Mouse (Mus musculus) liver, embryonic 12.5 days (tissue): ENCODE measurements around the gene Slc7a10. TPM values are rescaled to one million over a fixed set of nuclear protein-coding genes. Genes with fewer than 3 reads are reported as not detected.
"Not testable (repeated sequence)": the region's sequence is repeated elsewhere in the genome, so short reads cannot be mapped to it uniquely, and the experiment has no call there.

Experiments used
- ATAC-seq: fragments of 200-750 bp; cut with Nextera tagmentation; 2 replicates; pipeline ENCODE4 v1.8.0; 2017; ENCODE audit warnings: moderate number of reproducible peaks, mild to moderate bottlenecking, moderate library complexity
- H3K27ac ChIP-seq: fragments of 300-500 bp; sonication (generic); 2 replicates; pipeline ENCODE4 v1.5.1; 2016; ENCODE audit warnings: mild to moderate bottlenecking
- H3K27me3 ChIP-seq: fragments of 300-500 bp; sonication (generic); replicated peaks from 2 replicates; pipeline ENCODE4 v1.6.1; 2016; ENCODE audit warnings: mild to moderate bottlenecking, moderate library complexity
- H3K36me3 ChIP-seq: fragments of 300-500 bp; sonication (generic); 2 replicates; pipeline ENCODE4 v1.6.1; 2016; ENCODE audit warnings: mild to moderate bottlenecking, moderate library complexity
- H3K4me1 ChIP-seq: fragments of 300-500 bp; sonication (generic); 2 replicates; pipeline ENCODE4 v1.6.1; 2016
- H3K4me2 ChIP-seq: fragments of 300-500 bp; sonication (generic); 2 replicates; pipeline ENCODE4 v1.6.1; 2016; ENCODE audit warnings: mild to moderate bottlenecking, moderate library complexity
- H3K4me3 ChIP-seq: fragments of 300-500 bp; sonication (generic); 2 replicates; pipeline ENCODE4 v1.5.1; 2016; ENCODE audit warnings: mild to moderate bottlenecking, moderate library complexity
- H3K9ac ChIP-seq: fragments of 300-500 bp; sonication (generic); 2 replicates; pipeline ENCODE4 v1.6.1; 2016; ENCODE audit warnings: mild to moderate bottlenecking, moderate library complexity
- H3K9me3 ChIP-seq: fragments of 300-500 bp; sonication (generic); replicated peaks from 2 replicates; pipeline ENCODE4 v1.6.1; 2016; ENCODE audit warnings: mild to moderate bottlenecking, moderate library complexity
- WGBS: fragments of 180-500 bp; shearing (Covaris S2); methylation state at CpG from one replicate; pipeline ENCODE4 v1.1.7; 2016; ENCODE audit not compliant: insufficient replicate concordance; 5-methylcytosine and 5-hydroxymethylcytosine counted together
- polyA plus RNA-seq: library from polyadenylated mRNA; unstranded; fragments of >200 nt; fragmentation: Nextera tagmentation; extraction: Ambion mirVana; gene quantifications from 2 replicates; pipeline ENCODE4 v1.2.1, GENCODE M21; 2016

Slc7a10 gene
- polyA plus RNA-seq, 1 experiment from 2014 or later: 1.4 TPM

DNA sequence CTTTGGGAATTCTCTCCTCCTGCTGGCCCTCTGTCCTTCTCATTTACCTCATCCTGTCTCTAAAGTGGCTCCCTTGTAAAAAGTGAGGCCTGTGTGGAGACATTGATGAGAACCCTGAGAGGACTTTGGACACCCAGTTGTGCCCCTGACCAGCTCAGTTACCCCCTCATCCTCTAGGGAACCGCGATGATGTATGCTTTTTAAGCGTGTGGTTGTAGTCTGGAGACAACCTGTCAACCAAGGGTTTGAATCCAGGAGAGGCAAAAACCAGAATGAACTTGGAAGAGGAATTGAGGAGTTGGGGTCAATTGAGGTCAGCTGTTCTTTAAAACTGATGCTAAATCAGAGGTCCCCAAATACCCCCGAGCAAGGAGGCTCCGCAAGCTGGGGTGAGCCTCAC lies 29.5 kb downstream of the Slc7a10 start:
- 38% methylated on average over 5 of the region's 5 CpGs for WGBS
- Histone ChIP-seq H3K4me2 (peak overlapping the region; percentile 58), H3K27me3 (peaks cover 75% of the 10 kb centered on the region), H3K9me3 (no peaks in the 10 kb centered on the region), H3K27ac (no peak overlapping the region), H3K9ac (no peak overlapping the region), H3K36me3 (no peaks in the 10 kb centered on the region), H3K4me3 (peak overlapping the region; percentile 54; the same call in 1 of the 2 replicates), H3K4me1 (0 out of 2 replicates have a peak, but pooled peaks cover 4% of the 10 kb centered on the region)
- no peak for ATAC-seq

DNA sequence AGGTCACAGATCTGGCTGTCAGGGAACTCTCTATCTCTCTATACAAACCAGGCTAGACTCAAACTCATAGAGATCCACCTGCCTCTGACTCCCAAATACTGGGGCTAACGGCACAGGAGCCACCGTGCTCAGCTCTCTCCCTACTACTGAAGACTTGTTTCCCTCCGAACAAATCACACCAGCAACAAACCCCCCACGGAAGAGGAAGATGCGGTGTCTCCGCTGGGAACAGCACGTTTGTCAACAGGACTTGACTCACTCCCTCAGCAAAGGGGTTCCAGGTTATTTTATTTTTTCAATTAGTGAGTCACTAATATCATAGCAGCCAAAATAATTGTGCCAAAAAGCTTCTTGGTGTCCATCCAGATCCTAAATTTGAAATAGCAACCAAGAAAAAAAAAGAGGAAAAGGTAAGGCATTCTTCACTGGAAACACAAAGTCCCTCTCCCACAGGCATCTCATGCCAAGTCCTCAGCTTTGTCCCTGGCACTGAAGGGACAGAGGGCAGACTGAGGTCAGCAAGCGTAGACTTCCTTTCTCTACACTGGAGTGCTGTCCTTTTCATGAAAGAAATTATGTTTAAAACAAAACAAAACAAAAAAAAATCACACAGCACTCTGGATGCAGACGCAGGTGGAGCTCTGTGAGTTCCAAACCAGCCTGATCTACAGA lies 34.6 kb downstream of the Slc7a10 start:
- Histone ChIP-seq H3K9me3 (no peaks in the 10 kb centered on the region), H3K4me3 (no peak overlapping the region), H3K4me1 (no peaks in the 10 kb centered on the region), H3K27ac (no peak overlapping the region), H3K27me3 (peaks cover 31% of the 10 kb centered on the region), H3K4me2 (no peak overlapping the region), H3K9ac (no peak overlapping the region), H3K36me3 (no peaks in the 10 kb centered on the region)
- ATAC-seq: no peak
- WGBS: 62% methylated on average over 9 of the region's 9 CpGs

DNA sequence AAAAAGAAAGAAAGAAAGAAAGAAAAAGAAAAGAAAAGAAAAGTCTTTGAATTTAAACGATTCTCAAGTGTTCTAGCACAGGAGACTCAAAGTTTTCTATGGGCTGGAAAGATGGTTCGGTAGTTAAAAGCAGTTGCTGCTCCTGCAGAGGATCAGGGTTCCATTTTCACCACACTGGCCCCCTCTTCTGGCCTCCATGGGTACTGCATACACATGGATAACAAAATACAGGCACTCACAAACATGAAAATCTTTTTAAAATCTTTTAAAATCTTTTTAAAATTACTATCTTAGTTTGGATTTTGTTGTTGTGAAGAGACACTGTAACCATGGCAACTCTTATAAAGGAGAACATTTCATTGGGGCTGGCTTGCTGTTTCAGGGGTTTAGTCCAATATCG lies 44.1 kb downstream of the Slc7a10 start:
- 68% methylated on average over 3 of the region's 3 CpGs for WGBS
- Histone ChIP-seq H3K27ac (no peak overlapping the region), H3K36me3 (no peaks in the 10 kb centered on the region), H3K9me3 (peaks cover 5% of the 10 kb centered on the region), H3K9ac (no peak overlapping the region), H3K4me3 (no peak overlapping the region), H3K4me2 (no peak overlapping the region), H3K4me1 (peaks cover 12% of the 10 kb centered on the region), H3K27me3 (no peaks in the 10 kb centered on the region)
- ATAC-seq: no peak

DNA sequence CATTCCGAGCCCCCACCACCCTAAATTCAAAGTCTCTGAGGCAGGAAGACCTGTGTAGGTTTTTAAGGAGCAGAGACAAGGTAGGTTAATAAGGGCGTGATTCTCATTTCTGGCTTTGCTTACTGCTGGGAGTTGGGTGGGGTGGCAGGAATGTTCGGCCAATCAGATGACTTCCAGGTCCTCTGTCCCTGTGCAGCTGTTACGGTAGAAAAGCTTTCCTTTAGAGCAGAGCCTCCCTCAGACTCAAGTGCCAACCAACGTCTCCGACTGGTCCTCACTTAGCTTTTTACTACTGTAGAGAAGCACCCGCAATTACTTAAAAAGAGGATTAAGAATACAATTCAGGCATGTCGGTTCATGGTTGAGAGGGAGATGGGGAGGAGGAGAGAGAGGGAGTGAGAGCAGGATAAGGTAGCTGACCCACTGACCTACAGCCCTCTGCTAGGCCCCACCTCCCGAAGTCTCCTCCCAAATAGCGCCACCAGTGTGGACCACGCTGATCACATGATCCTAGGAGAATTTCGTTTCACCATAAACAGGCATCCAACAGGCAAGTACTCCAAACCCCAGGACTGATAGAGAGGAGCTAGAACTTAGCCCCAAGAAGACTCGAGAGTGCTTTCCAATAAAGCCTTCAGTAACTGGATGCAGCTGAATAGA lies 46.7 kb downstream of the Slc7a10 start:
- peaks cover 5% of the 10 kb centered on the region for H3K9me3 ChIP-seq
- no peaks in the 10 kb centered on the region for H3K36me3 ChIP-seq
- H3K4me2 ChIP-seq: no peak overlapping the region; the same call in 1 of the 2 replicates
- H3K27ac ChIP-seq: no peak overlapping the region
- no peak overlapping the region for H3K9ac ChIP-seq
- H3K4me1 ChIP-seq: peaks cover 18% of the 10 kb centered on the region
- ATAC-seq: no peak
- H3K4me3 ChIP-seq: no peak overlapping the region
- H3K27me3 ChIP-seq: no peaks in the 10 kb centered on the region
- 64% methylated on average over 13 of the region's 13 CpGs for WGBS

DNA sequence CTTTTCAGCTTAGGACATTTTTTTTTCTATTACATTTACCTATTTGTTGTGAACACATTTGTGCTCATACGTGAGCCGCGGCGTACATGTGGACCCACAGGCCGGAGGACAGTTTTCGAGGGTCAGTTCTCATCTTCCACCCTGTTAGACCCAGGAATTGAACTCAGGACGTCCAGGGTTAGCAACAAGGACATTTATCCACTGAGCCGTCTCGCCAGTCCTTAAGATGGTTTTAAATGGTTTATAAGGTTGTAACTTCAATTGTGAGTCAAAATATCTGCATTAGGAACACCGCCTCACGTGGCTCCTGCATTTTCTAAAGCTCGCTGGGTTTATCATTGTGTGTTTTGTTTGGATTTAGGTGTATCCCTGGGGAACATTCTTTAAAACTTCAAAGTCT lies 47.7 kb downstream of the Slc7a10 start:
- H3K9me3 ChIP-seq: peaks cover 5% of the 10 kb centered on the region
- peak overlapping the region; percentile 82 for H3K4me2 ChIP-seq
- peak overlapping the region; percentile 74 for H3K4me3 ChIP-seq
- H3K4me1 ChIP-seq: peaks cover 18% of the 10 kb centered on the region
- ATAC-seq: no peak
- no peak overlapping the region for H3K27ac ChIP-seq
- H3K27me3 ChIP-seq: no peaks in the 10 kb centered on the region
- WGBS: 55% methylated on average over 12 of the region's 12 CpGs
- peak overlapping the region; percentile 74; the same call in 1 of the 2 replicates for H3K9ac ChIP-seq
- H3K36me3 ChIP-seq: no peaks in the 10 kb centered on the region

DNA sequence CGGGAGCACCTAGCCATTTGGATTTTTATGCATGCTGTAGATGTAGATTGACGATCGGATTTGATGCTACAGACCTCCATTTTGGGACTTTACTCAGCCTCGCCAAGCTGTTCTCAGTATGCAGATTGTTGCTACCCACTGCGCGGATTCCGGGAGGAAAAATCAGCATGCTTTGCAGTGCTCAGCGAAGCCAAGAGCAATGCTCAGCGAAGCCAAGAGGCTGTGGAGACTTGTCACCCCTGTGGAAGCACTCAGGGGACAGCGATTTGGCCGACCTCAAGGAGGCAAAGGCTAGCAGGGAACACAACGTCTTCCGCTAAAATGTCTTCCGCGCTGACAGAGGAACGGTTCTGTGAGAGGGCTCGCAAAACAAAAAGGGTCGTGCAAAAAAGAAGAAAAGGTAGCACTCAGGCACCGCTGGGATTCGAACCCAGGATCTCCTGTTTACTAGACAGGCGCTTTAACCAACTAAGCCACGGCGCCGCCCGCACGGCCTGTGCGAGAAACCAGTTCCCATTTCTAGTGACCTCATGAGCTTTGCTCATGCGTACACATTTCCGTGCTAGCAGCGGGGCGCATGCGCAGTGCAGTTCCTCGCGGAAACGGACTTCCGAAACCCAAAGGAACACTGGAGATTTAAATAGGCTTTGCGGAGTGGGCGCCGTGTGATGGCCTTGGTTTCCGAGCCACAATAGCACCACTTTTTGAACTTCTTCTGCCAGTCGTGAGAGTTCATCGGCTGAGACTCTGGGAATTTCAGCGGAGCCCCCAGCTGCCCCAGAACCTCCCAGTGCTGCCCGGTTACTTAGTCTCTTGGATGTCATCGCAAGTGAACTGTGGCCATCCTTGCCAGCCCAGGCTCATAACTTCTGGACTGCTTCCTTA lies 48.4 kb downstream of the Slc7a10 start:
- Histone ChIP-seq H3K4me2 (peak overlapping the region; percentile 82), H3K36me3 (no peaks in the 10 kb centered on the region), H3K4me3 (peak overlapping the region; percentile 74), H3K9me3 (peaks cover 5% of the 10 kb centered on the region), H3K9ac (peak overlapping the region; percentile 74), H3K27ac (peak overlapping the region; percentile 81), H3K4me1 (peaks cover 18% of the 10 kb centered on the region), H3K27me3 (no peaks in the 10 kb centered on the region)
- ATAC-seq: peak; percentile 88
- WGBS: 1% methylated on average over 45 of the region's 45 CpGs

DNA sequence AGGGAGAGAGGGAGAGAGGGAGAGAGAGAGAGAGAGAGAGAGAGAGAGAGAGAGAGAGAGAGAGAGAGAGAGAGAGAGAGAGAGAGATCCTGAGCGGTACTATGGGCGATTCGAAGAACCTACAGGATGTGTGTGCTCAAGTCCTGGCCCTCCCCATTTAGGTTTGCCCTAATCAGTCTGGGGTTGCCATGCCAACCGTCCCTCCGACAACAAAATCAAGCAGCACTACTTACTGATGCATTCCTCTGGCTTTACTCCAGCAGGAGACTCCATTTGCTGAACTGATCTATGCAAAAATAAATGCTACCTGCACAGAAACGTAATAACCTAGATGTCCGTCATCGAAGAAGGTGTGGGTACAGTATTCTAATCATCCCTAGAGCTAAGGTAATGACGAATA lies 49.1 kb downstream of the Slc7a10 start:
- H3K9me3 ChIP-seq: peaks cover 5% of the 10 kb centered on the region
- H3K4me2 ChIP-seq: peak overlapping the region; percentile 82
- peaks cover 18% of the 10 kb centered on the region for H3K4me1 ChIP-seq
- 26% methylated on average over 9 of the region's 9 CpGs for WGBS
- H3K36me3 ChIP-seq: no peaks in the 10 kb centered on the region
- peak overlapping the region; percentile 74 for H3K9ac ChIP-seq
- H3K27ac ChIP-seq: peak overlapping the region; percentile 81
- ATAC-seq: peak; percentile 37; the same call in 1 of the 2 replicates
- H3K4me3 ChIP-seq: peak overlapping the region; percentile 74
- H3K27me3 ChIP-seq: peaks cover 4% of the 10 kb centered on the region; the same call in 1 of the 2 replicates

DNA sequence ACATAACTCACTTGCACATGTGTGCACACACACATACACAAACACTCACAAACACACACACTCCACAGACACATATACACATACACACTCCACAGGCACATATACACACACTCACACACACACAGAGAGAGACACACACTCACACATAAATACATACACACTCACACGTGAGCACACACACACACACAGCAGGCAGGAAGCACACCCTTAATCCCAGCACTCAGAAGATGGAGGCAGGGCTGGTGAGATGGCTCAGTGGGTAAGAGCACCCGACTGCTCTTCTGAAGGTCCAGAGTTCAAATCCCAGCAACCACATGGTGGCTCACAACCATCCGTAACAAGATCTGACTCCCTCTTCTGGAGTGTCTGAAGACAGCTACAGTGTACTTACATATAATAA lies 51.8 kb downstream of the Slc7a10 start:
- 48% methylated on average over 2 of the region's 3 CpGs for WGBS
- ATAC-seq, H3K4me3 ChIP-seq, H3K9me3 ChIP-seq, H3K4me2 ChIP-seq, H3K27me3 ChIP-seq, H3K27ac ChIP-seq, H3K9ac ChIP-seq, H3K36me3 ChIP-seq: not testable (repeated sequence)
- peaks cover 18% of the 10 kb centered on the region for H3K4me1 ChIP-seq

Other genes with a start within 250 kb of the Slc7a10 start
- 27.9 and 28.0 TPM in 2 replicates for gene Cebpg, start 129.8 kb upstream of the Slc7a10 start, polyA plus RNA-seq
- gene Cebpa, start 67.1 kb upstream of the Slc7a10 start, polyA plus RNA-seq: 11.5 and 11.6 TPM in 2 replicates
- 0.81 and 1.3 TPM in 2 replicates for gene Lrp3, start 29.1 kb downstream of the Slc7a10 start, polyA plus RNA-seq
- gene Gpatch1, start 132.1 kb downstream of the Slc7a10 start, polyA plus RNA-seq: 9.6 and 10.6 TPM in 2 replicates
- 4.6 and 5.5 TPM in 2 replicates for gene Rhpn2, start 147.8 kb downstream of the Slc7a10 start, polyA plus RNA-seq
- gene Faap24, start 210.5 kb downstream of the Slc7a10 start, polyA plus RNA-seq: 34.4 and 34.7 TPM in 2 replicates
- gene Cep89, start 210.7 kb downstream of the Slc7a10 start, polyA plus RNA-seq: 25.5 and 25.9 TPM in 2 replicates